Mouse (Mus musculus) thymus, adult 2 months (tissue): ENCODE measurements around the gene Polr2h. TPM values are rescaled to one million over a fixed set of nuclear protein-coding genes. Genes with fewer than 3 reads are reported as not detected.

ENCODE experiments used
- DNase-seq: peaks from one replicate; pipeline ENCODE4 v3.0.0; 2021
- H3K27ac ChIP-seq: fragments of 200-500 bp; 2 replicates; pipeline ENCODE4 v1.5.1; 2012; ENCODE audit warnings: low read length, control low read depth; ENCODE audit not compliant: control insufficient read depth, insufficient read depth
- H3K27me3 ChIP-seq: fragments of 200-500 bp; 2 replicates; pipeline ENCODE4 v1.6.1; 2012; ENCODE audit warnings: mild to moderate bottlenecking, low read length, moderate library complexity, mixed read lengths; ENCODE audit not compliant: control insufficient read depth, insufficient read depth
- H3K36me3 ChIP-seq: fragments of 200-500 bp; 2 replicates; pipeline ENCODE4 v1.6.1; 2012; ENCODE audit warnings: mild to moderate bottlenecking, low read length, moderate library complexity; ENCODE audit not compliant: control insufficient read depth, insufficient read depth
- H3K4me1 ChIP-seq: fragments of 200-500 bp; replicated peaks from 2 replicates; pipeline ENCODE4 v1.6.1; 2012; ENCODE audit warnings: low read length; ENCODE audit not compliant: control insufficient read depth, insufficient read depth
- H3K4me3 ChIP-seq: fragments of 200-500 bp; 2 replicates; pipeline ENCODE4 v1.5.1; 2012; ENCODE audit warnings: mild to moderate bottlenecking, low read length, control low read depth, moderate library complexity; ENCODE audit not compliant: control insufficient read depth, insufficient read depth
- CTCF ChIP-seq: fragments of 200-500 bp; IDR thresholded peaks from 2 replicates; pipeline ENCODE4 v1.5.1; 2012; ENCODE audit warnings: mild to moderate bottlenecking, control low read depth, low read length, moderate library complexity, borderline replicate concordance; ENCODE audit not compliant: control insufficient read depth, poor library complexity, insufficient read depth; ENCODE audit errors: extremely low read depth
- POLR2A ChIP-seq: fragments of 200-500 bp; IDR thresholded peaks from 2 replicates; pipeline ENCODE4 v1.6.1; 2012; ENCODE audit warnings: mild to moderate bottlenecking, low read length, control low read depth, moderate library complexity; ENCODE audit not compliant: control insufficient read depth, poor library complexity, insufficient read depth; ENCODE audit errors: extremely low read depth
- WGBS: fragments of 180-500 bp; shearing (Covaris S2); methylation state at CpG from one replicate; pipeline ENCODE4 v1.1.7; 2018; 5-methylcytosine and 5-hydroxymethylcytosine counted together
- polyA plus RNA-seq: library from polyadenylated mRNA; depleted of rRNA; stranded (reverse); fragments of >200 nt; gene quantifications from 2 replicates; pipeline ENCODE4 v1.2.3, GENCODE M21; 2012

The Polr2h gene
- polyA plus RNA-seq, 1 experiment, result 32.9 TPM

DNA sequence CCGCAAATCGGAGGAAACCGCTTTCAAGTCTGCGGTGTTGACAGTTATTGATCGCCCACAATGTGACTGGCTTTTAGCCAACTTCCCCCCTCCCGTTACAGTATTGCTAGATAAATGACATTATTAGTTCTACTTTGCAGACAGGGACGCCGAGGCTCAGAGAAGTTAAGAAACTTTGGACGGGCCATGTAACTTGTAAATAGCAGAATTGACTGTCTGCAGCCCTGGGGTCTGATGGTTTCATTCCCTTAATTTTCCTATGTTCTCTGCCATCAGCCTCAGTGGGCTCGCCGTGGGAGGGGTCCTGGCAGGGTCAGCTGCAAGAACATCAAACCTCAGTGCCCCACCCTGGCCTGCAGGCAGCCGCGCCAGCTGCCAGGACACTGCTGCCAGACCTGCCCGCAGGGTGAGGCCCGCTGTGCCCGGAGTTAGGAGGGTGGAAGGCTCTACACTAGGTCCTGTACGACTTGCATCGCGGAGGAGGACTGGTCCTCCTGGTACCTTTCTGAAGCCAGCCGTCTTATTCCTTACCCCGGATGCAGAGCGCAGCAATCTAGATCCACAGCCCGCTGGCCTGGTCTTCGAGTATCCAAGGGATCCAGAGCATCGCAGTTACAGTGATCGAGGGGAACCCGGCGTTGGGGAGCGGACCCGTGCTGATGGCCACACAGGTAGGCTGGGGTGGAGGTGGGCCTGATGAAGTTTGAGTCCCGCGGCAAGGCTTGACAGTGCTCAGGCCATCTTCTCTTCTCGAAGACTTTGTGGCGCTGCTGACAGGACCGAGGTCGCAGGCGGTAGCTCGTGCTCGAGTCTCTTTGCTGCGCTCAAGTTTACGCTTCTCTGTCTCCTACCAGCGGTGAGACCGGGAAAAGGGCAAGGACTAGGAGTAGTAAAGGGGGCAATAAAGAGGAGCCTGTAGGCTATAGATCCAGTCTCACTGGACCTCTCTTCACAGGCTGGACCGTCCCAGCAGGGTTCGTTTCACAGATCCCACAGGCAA is 16.6 kb downstream of the Polr2h start, which contains the start of gene Thpo:
Gene Thpo (minus strand): TSS at position 781 of the 1,000 bp plus-strand sequence.
- DNase-seq, result no peak
- 0 out of 2 replicates have a peak, but pooled peaks cover 3% of the 10 kb centered on the region for H3K4me1 ChIP-seq
- TF ChIP-seq POLR2A (no peak), CTCF (no peak)
- 0 out of 2 replicates have a peak within 1 kb of the TSS, but pooled peaks have one; percentile 14 for H3K4me3 ChIP-seq
- no peaks in the 10 kb centered on the region for H3K36me3 ChIP-seq
- 6% methylated on average over 45 of the region's 45 CpGs for WGBS
- H3K27ac ChIP-seq, result no peak within 1 kb of the TSS
- H3K27me3 ChIP-seq, result peaks cover 21% of the 10 kb centered on the region

DNA sequence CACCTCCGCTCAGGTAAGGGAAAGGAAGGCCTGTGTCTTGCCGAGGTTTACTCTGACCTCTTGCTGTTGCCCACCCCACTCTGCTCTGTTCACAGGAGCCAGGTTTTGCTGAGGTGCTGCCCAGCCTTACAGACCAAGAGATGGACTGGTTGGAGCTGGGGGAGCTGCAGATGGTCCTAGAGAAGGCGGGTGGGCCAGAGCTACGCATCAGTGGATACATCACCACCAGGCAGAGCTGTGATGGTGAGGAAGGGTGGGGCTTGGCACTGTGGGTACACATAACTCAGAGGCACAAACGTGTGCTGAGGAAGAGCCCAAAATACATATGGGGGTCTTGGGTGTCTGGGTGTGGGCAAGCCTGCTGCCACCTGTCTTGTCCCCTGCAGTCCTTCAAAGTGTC is 18.2 kb downstream of the Polr2h start:
- 0 out of 2 replicates have a peak, but pooled peaks cover 3% of the 10 kb centered on the region for H3K4me1 ChIP-seq
- H3K27ac ChIP-seq, result no peak overlapping the region
- TF ChIP-seq CTCF (no peak), POLR2A (no peak)
- peaks cover 21% of the 10 kb centered on the region for H3K27me3 ChIP-seq
- no peaks in the 10 kb centered on the region for H3K36me3 ChIP-seq
- no peak overlapping the region for H3K4me3 ChIP-seq
- DNase-seq, result no peak
- WGBS, result 79% methylated on average over 5 of the region's 5 CpGs

- H3K27me3 ChIP-seq, result peaks cover 21% of the 10 kb centered on the region
- DNase-seq, result no peak
- WGBS, result 91% methylated on average over 7 of the region's 7 CpGs
These were observed 18.7 kb downstream of the Polr2h start for GRCm38 (mm10) chr16:20736168-20736567.

GRCm38 (mm10) chr16:20736823-20737222 is 19.4 kb downstream of the Polr2h start:
- no peak for DNase-seq
- WGBS, result 88% methylated on average over 5 of the region's 5 CpGs
- TF ChIP-seq CTCF (no peak), POLR2A (no peak)
- H3K4me3 ChIP-seq, result no peak overlapping the region
- H3K4me1 ChIP-seq, result 0 out of 2 replicates have a peak, but pooled peaks cover 3% of the 10 kb centered on the region
- H3K36me3 ChIP-seq, result no peaks in the 10 kb centered on the region
- H3K27ac ChIP-seq, result no peak overlapping the region
- peaks cover 21% of the 10 kb centered on the region for H3K27me3 ChIP-seq

More at GRCm38 (mm10) chr16:20736168-20736567, 18.7 kb downstream of the Polr2h start:
- Histone ChIP-seq H3K36me3 (no peaks in the 10 kb centered on the region), H3K4me1 (0 out of 2 replicates have a peak, but pooled peaks cover 3% of the 10 kb centered on the region), H3K4me3 (no peak overlapping the region), H3K27ac (no peak overlapping the region)
- TF ChIP-seq POLR2A (no peak), CTCF (no peak)

GRCm38 (mm10) chr16:20739845-20740244 is 22.4 kb downstream of the Polr2h start:
- Histone ChIP-seq H3K27ac (no peak overlapping the region), H3K36me3 (no peaks in the 10 kb centered on the region), H3K4me3 (no peak overlapping the region), H3K27me3 (peaks cover 7% of the 10 kb centered on the region; the same call in 1 of the 2 replicates), H3K4me1 (no peaks in the 10 kb centered on the region)
- no peak for DNase-seq
- no peak for TF ChIP-seq CTCF
- no peak for TF ChIP-seq POLR2A
- WGBS, result 94% methylated on average over 9 of the region's 9 CpGs

- H3K4me3 ChIP-seq, result no peak overlapping the region
- no peaks in the 10 kb centered on the region for H3K27me3 ChIP-seq
- 43% methylated on average over 6 of the region's 6 CpGs for WGBS
- no peaks in the 10 kb centered on the region for H3K36me3 ChIP-seq
- TF ChIP-seq CTCF (no peak), POLR2A (no peak)
- no peak for DNase-seq
- 0 out of 2 replicates have a peak, but pooled peaks cover 3% of the 10 kb centered on the region for H3K4me1 ChIP-seq
- no peak overlapping the region for H3K27ac ChIP-seq
These were observed 29.2 kb downstream of the Polr2h start for GRCm38 (mm10) chr16:20746641-20747040.

DNA sequence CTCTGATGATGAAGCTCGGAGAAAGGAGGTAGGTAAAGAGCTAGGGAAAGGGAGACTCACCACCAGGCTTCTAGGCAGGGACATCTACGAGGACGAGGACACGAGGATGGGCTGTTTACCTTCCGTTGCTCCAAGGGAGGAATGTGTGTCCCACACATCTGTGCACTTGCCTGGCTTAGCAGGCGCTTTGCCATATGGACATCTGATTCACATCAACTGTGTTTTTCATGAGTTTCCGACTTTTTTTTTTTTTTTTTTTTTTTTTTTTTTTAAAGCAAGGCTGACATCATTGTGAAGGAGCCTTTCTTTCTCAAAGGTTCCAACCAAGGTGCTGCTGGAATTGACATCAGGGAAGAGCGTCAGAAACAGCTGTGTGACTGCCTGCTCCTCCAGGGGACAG is 33.1 kb downstream of the Polr2h start:
- 80% methylated on average over 8 of the region's 8 CpGs for WGBS
- Histone ChIP-seq H3K27ac (no peak overlapping the region), H3K36me3 (no peaks in the 10 kb centered on the region), H3K4me3 (no peak overlapping the region), H3K4me1 (0 out of 2 replicates have a peak, but pooled peaks cover 3% of the 10 kb centered on the region), H3K27me3 (no peaks in the 10 kb centered on the region)
- TF ChIP-seq POLR2A, result no peak
- TF ChIP-seq CTCF, result no peak
- no peak for DNase-seq
